Mouse (Mus musculus): Measurements from ENCODE around the gene March9. TPM values are rescaled to one million over a fixed set of nuclear protein-coding genes. Genes with fewer than 3 reads are reported as not detected.

Gene March9
- polyA plus RNA-seq, 1 experiment from 2014 or later = 1.5 TPM

GRCm38 (mm10) chr10:127091507-127092396 is 31.8 kb upstream of the March9 start:
- H3K27me3 ChIP-seq = peaks cover 76% of the 10 kb centered on the region
- no peaks in the 10 kb centered on the region for H3K9me3 ChIP-seq
- peaks cover 19% of the 10 kb centered on the region for H3K36me3 ChIP-seq
- WGBS = 10% methylated on average over 49 of the region's 51 CpGs
- ATAC-seq (ENCODE audit: insufficient number of reproducible peaks, insufficient read depth, low FRiP score, low TSS enrichment, low read depth) = no peak; the same call in 1 of the 2 replicates
- peaks cover 13% of the 10 kb centered on the region for H3K4me1 ChIP-seq (replicated peaks)
- peak overlapping the region; percentile 35 for H3K4me2 ChIP-seq
- no peak overlapping the region for H3K9ac ChIP-seq (replicated peaks)
- no peak overlapping the region for H3K27ac ChIP-seq
- peak overlapping the region; percentile 27 for H3K4me3 ChIP-seq (replicated peaks)

GRCm38 (mm10) chr10:127090560-127091411 is 30.8 kb upstream of the March9 start:
- no peak overlapping the region for H3K9ac ChIP-seq (replicated peaks)
- peaks cover 13% of the 10 kb centered on the region for H3K4me1 ChIP-seq (replicated peaks)
- peak overlapping the region; percentile 35; the same call in 1 of the 2 replicates for H3K4me2 ChIP-seq
- WGBS = 10% methylated on average over 57 of the region's 57 CpGs
- ATAC-seq (ENCODE audit: insufficient number of reproducible peaks, insufficient read depth, low FRiP score, low TSS enrichment, low read depth) = 0 out of 2 replicates have a peak, but pooled peaks have one; percentile 16
- H3K27me3 ChIP-seq = peaks cover 82% of the 10 kb centered on the region
- peaks cover 10% of the 10 kb centered on the region for H3K36me3 ChIP-seq
- peak overlapping the region; percentile 27 for H3K4me3 ChIP-seq (replicated peaks)
- H3K27ac ChIP-seq = no peak overlapping the region
- H3K9me3 ChIP-seq = no peaks in the 10 kb centered on the region

- peaks cover 16% of the 10 kb centered on the region for H3K4me1 ChIP-seq (replicated peaks)
- 64% methylated on average over 6 of the region's 6 CpGs for WGBS
- no peak overlapping the region for H3K4me2 ChIP-seq
- H3K27ac ChIP-seq = no peak overlapping the region
- peaks cover 95% of the 10 kb centered on the region for H3K27me3 ChIP-seq
- H3K36me3 ChIP-seq = no peaks in the 10 kb centered on the region
- H3K9ac ChIP-seq (replicated peaks) = no peak overlapping the region
- no peak overlapping the region for H3K4me3 ChIP-seq (replicated peaks)
- ATAC-seq (ENCODE audit: insufficient number of reproducible peaks, insufficient read depth, low FRiP score, low TSS enrichment, low read depth) = no peak
- H3K9me3 ChIP-seq = no peaks in the 10 kb centered on the region
Measured at GRCm38 (mm10) chr10:127085633-127086032, 25.6 kb upstream of the March9 start.

GRCm38 (mm10) chr10:127085052-127085451 is 25.1 kb upstream of the March9 start:
- WGBS = 76% methylated on average over 9 of the region's 9 CpGs
- Histone ChIP-seq H3K4me2 (no peak overlapping the region), H3K27me3 (peaks cover 95% of the 10 kb centered on the region), H3K4me1 (replicated peaks) (peaks cover 21% of the 10 kb centered on the region), H3K9ac (replicated peaks) (no peak overlapping the region), H3K9me3 (no peaks in the 10 kb centered on the region), H3K36me3 (no peaks in the 10 kb centered on the region), H3K27ac (no peak overlapping the region), H3K4me3 (replicated peaks) (no peak overlapping the region)
- no peak for ATAC-seq (ENCODE audit: insufficient number of reproducible peaks, insufficient read depth, low FRiP score, low TSS enrichment, low read depth)

GRCm38 (mm10) chr10:127083915-127084306 is 23.9 kb upstream of the March9 start:
- Histone ChIP-seq H3K4me3 (replicated peaks) (no peak overlapping the region), H3K9ac (replicated peaks) (no peak overlapping the region), H3K27ac (no peak overlapping the region), H3K27me3 (peaks cover 95% of the 10 kb centered on the region), H3K4me1 (replicated peaks) (peaks cover 33% of the 10 kb centered on the region), H3K36me3 (no peaks in the 10 kb centered on the region), H3K9me3 (no peaks in the 10 kb centered on the region), H3K4me2 (no peak overlapping the region)
- no peak for ATAC-seq (ENCODE audit: insufficient number of reproducible peaks, insufficient read depth, low FRiP score, low TSS enrichment, low read depth)
- 47% methylated on average over 5 of the region's 5 CpGs for WGBS

GRCm38 (mm10) chr10:127083292-127083914 is 23.4 kb upstream of the March9 start:
- Histone ChIP-seq H3K4me1 (replicated peaks) (peaks cover 35% of the 10 kb centered on the region), H3K27me3 (peaks cover 95% of the 10 kb centered on the region), H3K4me3 (replicated peaks) (no peak overlapping the region), H3K9ac (replicated peaks) (no peak overlapping the region), H3K27ac (no peak overlapping the region), H3K36me3 (no peaks in the 10 kb centered on the region), H3K9me3 (no peaks in the 10 kb centered on the region), H3K4me2 (no peak overlapping the region)
- no peak for ATAC-seq (ENCODE audit: insufficient number of reproducible peaks, insufficient read depth, low FRiP score, low TSS enrichment, low read depth)
- 33% methylated on average over 8 of the region's 8 CpGs for WGBS

- Histone ChIP-seq H3K27ac (no peak overlapping the region), H3K9ac (replicated peaks) (no peak overlapping the region), H3K4me2 (0 out of 2 replicates have a peak overlapping the region, but pooled peaks have one; percentile 50), H3K4me1 (replicated peaks) (peaks cover 44% of the 10 kb centered on the region), H3K36me3 (no peaks in the 10 kb centered on the region), H3K9me3 (no peaks in the 10 kb centered on the region), H3K27me3 (peaks cover 94% of the 10 kb centered on the region), H3K4me3 (replicated peaks) (peak overlapping the region; percentile 54; the same call in 1 of the 2 replicates)
- ATAC-seq (ENCODE audit: insufficient number of reproducible peaks, insufficient read depth, low FRiP score, low TSS enrichment, low read depth) = 0 out of 2 replicates have a peak, but pooled peaks have one; percentile 22
- WGBS = 24% methylated on average over 8 of the region's 8 CpGs
Measured at GRCm38 (mm10) chr10:127081996-127082620, 22.1 kb upstream of the March9 start.

- no peak overlapping the region; the same call in 1 of the 2 replicates for H3K9ac ChIP-seq (replicated peaks)
Measured at GRCm38 (mm10) chr10:127080901-127081780, 21.2 kb upstream of the March9 start.

GRCm38 (mm10) chr10:127079665-127080391 is 19.8 kb upstream of the March9 start:
- no peak for ATAC-seq (ENCODE audit: insufficient number of reproducible peaks, insufficient read depth, low FRiP score, low TSS enrichment, low read depth)
- H3K4me2 ChIP-seq = peak overlapping the region; percentile 99
- WGBS = 3% methylated on average over 63 of the region's 70 CpGs
- no peaks in the 10 kb centered on the region for H3K36me3 ChIP-seq
- peak overlapping the region; percentile 60 for H3K9ac ChIP-seq (replicated peaks)
- H3K4me3 ChIP-seq (replicated peaks) = peak overlapping the region; percentile 54
- H3K27me3 ChIP-seq = peaks cover 99% of the 10 kb centered on the region
- no peaks in the 10 kb centered on the region for H3K9me3 ChIP-seq
- H3K4me1 ChIP-seq (replicated peaks) = peaks cover 44% of the 10 kb centered on the region
- H3K27ac ChIP-seq = no peak overlapping the region

More at GRCm38 (mm10) chr10:127080901-127081780, 21.2 kb upstream of the March9 start:
- H3K36me3 ChIP-seq = no peaks in the 10 kb centered on the region
- H3K27me3 ChIP-seq = peaks cover 94% of the 10 kb centered on the region
- WGBS = 2% methylated on average over 48 of the region's 48 CpGs
- peak overlapping the region; percentile 54 for H3K4me3 ChIP-seq (replicated peaks)
- no peak for ATAC-seq (ENCODE audit: insufficient number of reproducible peaks, insufficient read depth, low FRiP score, low TSS enrichment, low read depth)
- no peak overlapping the region for H3K27ac ChIP-seq
- no peaks in the 10 kb centered on the region for H3K9me3 ChIP-seq
- peak overlapping the region; percentile 50 for H3K4me2 ChIP-seq
- peaks cover 44% of the 10 kb centered on the region for H3K4me1 ChIP-seq (replicated peaks)

All from limb, embryonic 12.5 days (tissue).